8 mouse cellular contexts compared by ENCODE assay signal in genomic region chr2:153161684-153162080, GRCm38 (mm10). TPM values are rescaled to one million over a fixed set of nuclear protein-coding genes. Genes with fewer than 3 reads are reported as not detected.
A peak's percentile ranks its signal among the peaks of the same experiment; 100 is the strongest.
DNase-seq lines count a peak whose midpoint lies in the region; ATAC-seq and TF ChIP-seq lines count a peak whose summit lies in the region.

No protein-coding gene starts in this region.

- TF ChIP-seq CTCF in layer of hippocampus, adult 2 months (conservative IDR thresholded peaks at IDR 0.05), result no peak

- 0 out of 2 replicates have a peak, but pooled peaks cover 3% of the 10 kb centered on the region for H3K4me1 ChIP-seq in hindbrain, embryonic 11.5 days (replicated peaks; ENCODE audit: control insufficient read depth, insufficient read depth, low read length)

- peak overlapping the region; percentile 75 for H3K4me2 ChIP-seq in hindbrain, embryonic 11.5 days (replicated peaks; ENCODE audit: low read depth, low read length)

- no peak for DNase-seq in layer of hippocampus, adult 2 months (ENCODE audit: low spot score in 2 of 2)
- DNase-seq in layer of hippocampus, postnatal 14 days (ENCODE audit: low spot score in 2 of 2), result no peak
- DNase-seq in brain, adult 2 months (ENCODE audit: low read depth, low spot score), result peak; percentile 43
- DNase-seq in hindbrain, embryonic 11.5 days (ENCODE audit: low spot score), result no peak
- DNase-seq in mesoderm, embryonic 11.5 days (ENCODE audit: low read depth, low spot score), result peak; percentile 11
- DNase-seq in thymus, postnatal 25 days, result no peak
- DNase-seq in cerebellum, adult 18-20 months, result no peak
- no peak for DNase-seq in gastrocnemius, postnatal 36 days

- H3K36me3 ChIP-seq in hindbrain, embryonic 11.5 days (ENCODE audit: control insufficient read depth, insufficient read depth, low read length), result no peaks in the 10 kb centered on the region

- peak overlapping the region; percentile 79 for H3K4me3 ChIP-seq in layer of hippocampus, adult 2 months
- peak overlapping the region; percentile 78 for H3K4me3 ChIP-seq in hindbrain, embryonic 11.5 days (ENCODE audit: low read depth, low read length)

- WGBS in hindbrain, embryonic 11.5 days, result 0% methylated on average over 16 of the region's 16 CpGs

- no peaks in the 10 kb centered on the region for H3K9me3 ChIP-seq in hindbrain, embryonic 11.5 days (ENCODE audit: control insufficient read depth, low read length)

- intact Hi-C loops in gastrocnemius, postnatal 36 days (cut with DNase I), result loop anchor here (5.0 kb wide), 1 partner anchor 71 kb away; no protein-coding TSS in a partner anchor

- peak overlapping the region; percentile 89 for H3K9ac ChIP-seq in hindbrain, embryonic 11.5 days (ENCODE audit: low read depth, low read length)

- ATAC-seq in hindbrain, embryonic 11.5 days (ENCODE audit: low FRiP score), result peak; percentile 66

- no peaks in the 10 kb centered on the region for H3K27me3 ChIP-seq in hindbrain, embryonic 11.5 days (ENCODE audit: control insufficient read depth, insufficient read depth, low read length)

- H3K27ac ChIP-seq in layer of hippocampus, adult 2 months, result peak overlapping the region; percentile 99
- peak overlapping the region; percentile 88 for H3K27ac ChIP-seq in hindbrain, embryonic 11.5 days (ENCODE audit: low read depth, low read length)

RNA-seq across cellular contexts. Expression of gene Tm9sf4, which starts 0.6 kb away (rescaled TPM):
- 100 to 1,000 TPM in 1 of 2 experiments, 10 to 100 TPM in 1; 96.8 to 101 TPM for total RNA-seq in layer of hippocampus, adult 2 months (2021)
- total RNA-seq in layer of hippocampus, postnatal 14 days (2021), result 10 to 100 TPM; 93.0 to 93.3 TPM
- 77.9 and 82.9 TPM in 2 replicates for polyA plus RNA-seq in hindbrain, embryonic 11.5 days (2014; fragmentation: Nextera tagmentation; extraction: Ambion mirVana)
- 10 to 100 TPM; 27.3 to 31.1 TPM for total RNA-seq in gastrocnemius, postnatal 36 days (2021)

RNA-seq across cellular contexts. Expression of gene Hck, which starts 53.4 kb away (rescaled TPM):
- total RNA-seq in layer of hippocampus, adult 2 months (2021), result 1 to 10 TPM; 1.9 to 2.2 TPM
- total RNA-seq in layer of hippocampus, postnatal 14 days (2021), result 1 to 10 TPM; 2.2 to 2.4 TPM
- polyA plus RNA-seq in hindbrain, embryonic 11.5 days (2014; fragmentation: Nextera tagmentation; extraction: Ambion mirVana), result 2.0 and 2.4 TPM in 2 replicates
- under 1 TPM; 0.20 to 0.30 TPM for total RNA-seq in gastrocnemius, postnatal 36 days (2021)

Comparison
In these comparisons a context has a peak if more than half of its experiments do, and no peak if none do; other contexts are left out.
1. DNase-seq: peak in brain, adult 2 months (single experiment) and mesoderm, embryonic 11.5 days (single experiment); none in layer of hippocampus, adult 2 months (0 of 2), layer of hippocampus, postnatal 14 days (0 of 2), hindbrain, embryonic 11.5 days (single experiment), thymus, postnatal 25 days (single experiment), cerebellum, adult 18-20 months (0 of 2) and gastrocnemius, postnatal 36 days (0 of 2).